Mouse (Mus musculus): ENCODE measurements at regions not wholly inside any gene's neighbourhood (a gene's known extent, or its start where the extent isn't known, plus 50 kb on each side); places are given as distances from the start of the nearest gene placed in this dataset.

GRCm38 (mm10) chr6:100424181-100424580, 136.9 kb upstream of the Rybp start:
- TF ChIP-seq POLR2A (IDR thresholded peaks at IDR 0.05; ENCODE audit: borderline replicate concordance, extremely low read depth, insufficient read depth, insufficient read length, poor library complexity, severe bottlenecking): no peak
- TF ChIP-seq CTCF (IDR thresholded peaks at IDR 0.05; ENCODE audit: borderline replicate concordance, extremely low read depth, insufficient read depth, insufficient read length): no peak
- DNase-seq (ENCODE audit: low read depth): no peak

GRCm38 (mm10) chr6:100423636-100424035, 136.4 kb upstream of the Rybp start:
- DNase-seq (ENCODE audit: low read depth): no peak
- TF ChIP-seq CTCF (IDR thresholded peaks at IDR 0.05; ENCODE audit: borderline replicate concordance, extremely low read depth, insufficient read depth, insufficient read length): no peak
- no peak for TF ChIP-seq POLR2A (IDR thresholded peaks at IDR 0.05; ENCODE audit: borderline replicate concordance, extremely low read depth, insufficient read depth, insufficient read length, poor library complexity, severe bottlenecking)

- no peak for DNase-seq (ENCODE audit: low read depth)
- TF ChIP-seq CTCF (IDR thresholded peaks at IDR 0.05; ENCODE audit: borderline replicate concordance, extremely low read depth, insufficient read depth, insufficient read length) (no peak), POLR2A (IDR thresholded peaks at IDR 0.05; ENCODE audit: borderline replicate concordance, extremely low read depth, insufficient read depth, insufficient read length, poor library complexity, severe bottlenecking) (no peak)
These were observed 135.3 kb upstream of the Rybp start for GRCm38 (mm10) chr6:100422603-100423002.

- DNase-seq (ENCODE audit: low read depth): peak; percentile 80
- TF ChIP-seq CTCF (IDR thresholded peaks at IDR 0.05; ENCODE audit: borderline replicate concordance, extremely low read depth, insufficient read depth, insufficient read length): no peak
- no peak for TF ChIP-seq POLR2A (IDR thresholded peaks at IDR 0.05; ENCODE audit: borderline replicate concordance, extremely low read depth, insufficient read depth, insufficient read length, poor library complexity, severe bottlenecking)
These were observed 134.7 kb upstream of the Rybp start for GRCm38 (mm10) chr6:100421706-100422578.

GRCm38 (mm10) chr6:100420602-100421001, 133.3 kb upstream of the Rybp start:
- TF ChIP-seq POLR2A (IDR thresholded peaks at IDR 0.05; ENCODE audit: borderline replicate concordance, extremely low read depth, insufficient read depth, insufficient read length, poor library complexity, severe bottlenecking) (no peak), CTCF (IDR thresholded peaks at IDR 0.05; ENCODE audit: borderline replicate concordance, extremely low read depth, insufficient read depth, insufficient read length) (no peak)
- no peak for DNase-seq (ENCODE audit: low read depth)

GRCm38 (mm10) chr6:100419782-100420540, 132.7 kb upstream of the Rybp start:
- DNase-seq (ENCODE audit: low read depth): no peak
- TF ChIP-seq POLR2A (IDR thresholded peaks at IDR 0.05; ENCODE audit: borderline replicate concordance, extremely low read depth, insufficient read depth, insufficient read length, poor library complexity, severe bottlenecking) (no peak), CTCF (IDR thresholded peaks at IDR 0.05; ENCODE audit: borderline replicate concordance, extremely low read depth, insufficient read depth, insufficient read length) (no peak)

GRCm38 (mm10) chr6:100416046-100416445, 128.8 kb upstream of the Rybp start:
- no peak for DNase-seq (ENCODE audit: low read depth)
- no peak for TF ChIP-seq POLR2A (IDR thresholded peaks at IDR 0.05; ENCODE audit: borderline replicate concordance, extremely low read depth, insufficient read depth, insufficient read length, poor library complexity, severe bottlenecking)
- no peak for TF ChIP-seq CTCF (IDR thresholded peaks at IDR 0.05; ENCODE audit: borderline replicate concordance, extremely low read depth, insufficient read depth, insufficient read length)

- DNase-seq (ENCODE audit: low read depth): no peak
- TF ChIP-seq CTCF (IDR thresholded peaks at IDR 0.05; ENCODE audit: borderline replicate concordance, extremely low read depth, insufficient read depth, insufficient read length): no peak
- no peak for TF ChIP-seq POLR2A (IDR thresholded peaks at IDR 0.05; ENCODE audit: borderline replicate concordance, extremely low read depth, insufficient read depth, insufficient read length, poor library complexity, severe bottlenecking)
These were observed 128.2 kb upstream of the Rybp start for GRCm38 (mm10) chr6:100415514-100415913.

GRCm38 (mm10) chr6:100414836-100415235, 127.6 kb upstream of the Rybp start:
- TF ChIP-seq CTCF (IDR thresholded peaks at IDR 0.05; ENCODE audit: borderline replicate concordance, extremely low read depth, insufficient read depth, insufficient read length) (no peak), POLR2A (IDR thresholded peaks at IDR 0.05; ENCODE audit: borderline replicate concordance, extremely low read depth, insufficient read depth, insufficient read length, poor library complexity, severe bottlenecking) (no peak)
- no peak for DNase-seq (ENCODE audit: low read depth)

GRCm38 (mm10) chr6:100412486-100412885, 125.2 kb upstream of the Rybp start:
- TF ChIP-seq POLR2A (IDR thresholded peaks at IDR 0.05; ENCODE audit: borderline replicate concordance, extremely low read depth, insufficient read depth, insufficient read length, poor library complexity, severe bottlenecking) (no peak), CTCF (IDR thresholded peaks at IDR 0.05; ENCODE audit: borderline replicate concordance, extremely low read depth, insufficient read depth, insufficient read length) (no peak)

GRCm38 (mm10) chr6:100411968-100412367, 124.7 kb upstream of the Rybp start:
- DNase-seq (ENCODE audit: low read depth): no peak
- TF ChIP-seq CTCF (IDR thresholded peaks at IDR 0.05; ENCODE audit: borderline replicate concordance, extremely low read depth, insufficient read depth, insufficient read length): no peak
- TF ChIP-seq POLR2A (IDR thresholded peaks at IDR 0.05; ENCODE audit: borderline replicate concordance, extremely low read depth, insufficient read depth, insufficient read length, poor library complexity, severe bottlenecking): no peak

More at GRCm38 (mm10) chr6:100412486-100412885, 125.2 kb upstream of the Rybp start:
- DNase-seq (ENCODE audit: low read depth): peak; percentile 57

Measured in brain, embryonic 14.5 days (tissue).